Mouse (Mus musculus) myocyte (in vitro differentiated cells): ENCODE data around the gene Fam57a.

Experiments
- CEBPB ChIP-seq: IDR thresholded peaks from 2 replicates; pipeline ENCODE4 v1.6.1; 2011; ENCODE audit warnings: mild to moderate bottlenecking, moderate library complexity; ENCODE audit not compliant: poor library complexity, insufficient read depth, severe bottlenecking
- E2F4 ChIP-seq: IDR thresholded peaks from one replicate; pipeline ENCODE4 v1.6.1; 2011; ENCODE audit warnings: mild to moderate bottlenecking, control low read depth, moderate library complexity; ENCODE audit not compliant: insufficient read depth
- MAX ChIP-seq: IDR thresholded peaks from one replicate; pipeline ENCODE4 v1.6.1; 2011; ENCODE audit warnings: low read depth, mild to moderate bottlenecking, control low read depth
- MYOD1 ChIP-seq, 3 experiments: IDR thresholded peaks; one replicate each; pipeline ENCODE4 v1.6.1; 2011; ENCODE audit warnings: control low read depth in 2 of 3, low read depth in 2 of 3, mild to moderate bottlenecking in 2 of 3, moderate library complexity in 1 of 3; ENCODE audit not compliant: insufficient read length in 2 of 3, control insufficient read depth in 1 of 3
- MYOG ChIP-seq, 3 experiments: IDR thresholded peaks; one replicate each; pipeline ENCODE4 v1.6.1; 2011; ENCODE audit warnings: control low read depth in 2 of 3, low read depth in 2 of 3, mild to moderate bottlenecking in 2 of 3; ENCODE audit not compliant: insufficient read length in 2 of 3, control insufficient read depth in 1 of 3, insufficient read depth in 1 of 3
- POLR2A ChIP-seq: IDR thresholded peaks from one replicate; pipeline ENCODE4 v1.6.1; 2011; ENCODE audit warnings: low read depth, mild to moderate bottlenecking, control low read depth, moderate library complexity; ENCODE audit not compliant: insufficient read length
- REST ChIP-seq: IDR thresholded peaks from one replicate; pipeline ENCODE4 v1.6.1; 2011; ENCODE audit warnings: mild to moderate bottlenecking, control low read depth, moderate library complexity; ENCODE audit not compliant: insufficient read depth, insufficient read length
- SRF ChIP-seq: IDR thresholded peaks from one replicate; pipeline ENCODE4 v1.6.1; 2011; ENCODE audit warnings: low read depth; ENCODE audit not compliant: control insufficient read depth, insufficient read length
- TCF3 ChIP-seq: IDR thresholded peaks from one replicate; pipeline ENCODE4 v1.6.1; 2011; ENCODE audit warnings: low read depth, control low read depth; ENCODE audit not compliant: insufficient read length
- USF1 ChIP-seq: IDR thresholded peaks from one replicate; pipeline ENCODE4 v1.6.1; 2011; ENCODE audit warnings: low read depth, mild to moderate bottlenecking, control low read depth, moderate library complexity

- TF ChIP-seq POLR2A = no peak
- TF ChIP-seq MYOG (IDR thresholded peaks at IDR 0.05; ENCODE audit: control insufficient read depth in 1 of 3, insufficient read depth in 1 of 3, insufficient read length in 2 of 3, low read depth in 2 of 3) = no peak
- TF ChIP-seq MAX = no peak
- no peak for TF ChIP-seq REST
- TF ChIP-seq E2F4 = no peak
- TF ChIP-seq MYOD1 (IDR thresholded peaks at IDR 0.05; ENCODE audit: control insufficient read depth in 1 of 3, insufficient read length in 2 of 3, low read depth in 2 of 3) = no peak
- TF ChIP-seq TCF3 = no peak
- TF ChIP-seq USF1 = no peak
- TF ChIP-seq SRF = no peak
- TF ChIP-seq CEBPB = no peak
Measured at GRCm38 (mm10) chr11:76183745-76184144, 4.3 kb downstream of the Fam57a start.
